Mouse (Mus musculus): Measurements from ENCODE around the gene Rasef. TPM values are rescaled to one million over a fixed set of nuclear protein-coding genes. Genes with fewer than 3 reads are reported as not detected.
"Not testable (repeated sequence)": the region's sequence is repeated elsewhere in the genome, so short reads cannot be mapped to it uniquely, and the experiment has no call there.

The Rasef gene
- total RNA-seq (2021) = under 1 TPM in 1 of 2 experiments, not detected in 1; 0.08 TPM

- peak in 1 of 2 experiments; percentile 6 for DNase-seq
Measured at GRCm38 (mm10) chr4:73790260-73791185, at the start of gene Rasef. Rasef (minus strand) TSS chr4:73790994.

DNA sequence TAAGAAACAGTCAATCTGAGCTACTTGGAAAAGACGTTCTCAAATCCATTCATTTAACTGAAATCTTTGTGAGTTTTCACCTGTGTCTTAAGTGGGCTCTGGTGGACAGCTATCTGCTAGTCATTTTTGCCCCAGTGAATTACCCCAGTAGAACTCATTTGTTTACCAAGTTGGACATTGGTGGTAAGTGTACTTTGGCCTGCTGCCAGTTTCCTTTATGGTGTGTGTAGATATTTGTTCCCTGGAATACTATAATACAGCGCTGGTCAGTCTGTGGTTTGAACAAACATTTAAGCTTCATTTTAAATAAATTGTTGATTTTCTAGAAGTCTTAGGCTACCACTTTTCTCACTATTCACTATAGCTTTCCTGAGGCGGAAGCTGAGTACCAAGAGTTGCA is 35.8 kb upstream of the Rasef start:
- no peak for DNase-seq

DNA sequence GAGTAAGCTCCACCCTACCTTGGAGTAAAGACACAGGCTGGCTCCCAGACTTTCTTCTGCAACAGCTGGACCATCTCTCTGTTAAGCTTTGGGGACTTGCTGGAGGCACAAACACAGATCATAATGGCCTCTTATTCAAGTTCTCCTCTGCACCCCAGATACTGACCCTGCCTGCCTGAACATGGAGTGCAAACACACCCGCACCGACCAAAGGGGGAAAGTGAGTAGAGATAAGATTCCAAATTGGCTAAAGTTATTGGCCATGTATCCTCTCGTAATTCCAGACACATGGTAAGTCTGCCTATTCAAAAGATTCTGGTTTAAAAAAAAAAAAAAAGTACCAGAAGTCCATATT is 369 bp upstream of the Rasef start:
- no peak for DNase-seq

GRCm38 (mm10) chr4:73789534-73789933 is 1.3 kb downstream of the Rasef start:
- no peak for DNase-seq

DNA sequence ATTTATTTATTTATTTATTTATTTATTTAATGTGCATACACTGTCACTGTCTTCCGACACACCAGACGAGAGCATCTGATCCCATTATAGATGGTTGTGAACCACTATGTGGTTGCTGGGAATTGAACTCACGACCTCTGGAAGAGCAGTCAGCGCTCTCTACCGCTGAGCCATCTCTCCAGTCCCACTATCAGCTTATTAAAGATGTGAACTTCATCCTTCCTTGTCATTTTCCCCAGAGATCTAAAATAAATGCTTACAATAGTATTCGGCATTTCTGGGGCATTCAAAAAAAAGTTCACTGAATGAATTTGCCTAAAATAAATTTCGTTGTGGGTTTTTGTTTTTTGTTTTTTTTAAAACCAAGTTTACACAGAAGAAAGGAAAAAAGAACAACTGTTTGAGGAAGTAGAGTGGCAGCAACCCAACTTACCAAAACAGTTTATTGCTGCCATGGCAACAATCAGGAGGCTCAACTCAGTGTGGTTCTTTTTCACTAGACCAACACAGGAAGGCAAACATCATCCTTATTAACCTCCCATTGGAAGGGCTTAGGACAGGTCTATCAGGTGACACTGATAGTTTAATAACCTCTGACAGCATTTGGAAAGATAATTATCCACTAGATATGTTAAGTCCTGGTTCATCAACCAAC is 2.6 kb downstream of the Rasef start:
- no peak for DNase-seq

GRCm38 (mm10) chr4:73784147-73784546 is 6.6 kb downstream of the Rasef start:
- DNase-seq = no peak

- no peak for DNase-seq
Measured at GRCm38 (mm10) chr4:73781061-73781460, 9.7 kb downstream of the Rasef start.

GRCm38 (mm10) chr4:73775266-73775665 is 15.5 kb downstream of the Rasef start:
- DNase-seq = no peak

DNA sequence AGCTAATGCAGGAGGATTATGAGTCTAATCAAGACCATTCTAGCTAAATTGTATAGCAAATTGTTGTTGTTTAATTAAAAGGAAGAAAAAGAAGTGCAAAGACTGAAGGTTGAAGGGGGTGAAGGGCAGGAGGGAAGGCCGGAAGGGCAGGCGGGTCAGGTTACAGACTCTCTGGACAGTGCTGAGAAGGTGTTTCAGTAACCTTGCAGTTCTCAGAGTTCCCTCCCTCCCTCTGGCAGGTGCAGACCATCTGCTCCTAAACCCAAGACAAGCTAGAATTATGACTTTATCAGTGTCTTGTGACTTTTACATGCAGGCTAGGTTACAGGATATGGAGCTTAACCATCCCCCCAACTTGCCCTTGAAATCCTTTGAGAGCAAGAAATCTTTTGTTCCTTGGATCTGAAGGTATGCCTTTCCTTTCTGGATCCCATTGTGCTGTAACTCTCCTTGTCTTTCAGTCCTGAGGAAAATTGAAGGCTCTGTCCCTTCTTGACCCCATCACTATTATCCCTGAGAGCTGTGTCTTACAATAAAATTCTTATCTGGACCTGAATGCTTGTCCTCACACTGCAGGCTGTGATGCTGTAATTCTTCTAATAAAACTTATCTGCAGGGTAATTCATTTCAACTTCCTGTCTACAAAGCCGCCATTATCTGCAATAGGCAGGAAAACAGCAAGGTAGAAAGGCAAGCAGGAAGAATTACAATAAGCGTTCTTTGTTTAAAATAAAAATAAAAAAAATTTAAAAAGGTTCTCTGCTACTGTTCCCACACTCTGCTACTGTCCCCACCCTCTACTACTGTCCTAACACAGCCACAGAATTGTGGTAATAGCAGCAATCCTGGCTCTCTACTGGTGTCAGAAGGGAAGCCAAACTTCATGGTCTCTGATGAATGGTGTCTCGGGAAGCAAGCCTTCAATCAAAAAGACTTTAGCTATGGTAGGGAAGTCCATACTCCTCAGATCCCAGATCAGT is 16.7 kb downstream of the Rasef start:
- no peak for DNase-seq

DNA sequence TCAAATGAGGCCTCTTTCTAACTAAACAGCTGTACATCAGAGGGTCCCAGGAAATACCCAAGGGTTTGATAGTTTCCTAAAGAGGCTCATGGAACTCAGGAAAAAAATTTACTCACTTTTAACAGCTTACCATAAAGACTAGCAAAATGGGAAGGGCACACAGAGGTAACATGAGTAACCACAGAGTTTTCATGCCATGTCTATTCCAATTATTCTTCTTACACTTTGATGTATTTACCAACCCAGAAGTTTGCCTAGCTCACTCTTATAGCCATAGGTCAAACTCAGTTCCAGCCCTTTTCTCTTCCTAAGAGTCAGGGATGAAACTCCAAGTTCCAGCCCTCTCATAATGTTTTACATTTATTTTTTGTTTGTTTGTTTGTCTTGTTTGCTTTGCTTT is 18.8 kb downstream of the Rasef start:
- DNase-seq = no peak

DNA sequence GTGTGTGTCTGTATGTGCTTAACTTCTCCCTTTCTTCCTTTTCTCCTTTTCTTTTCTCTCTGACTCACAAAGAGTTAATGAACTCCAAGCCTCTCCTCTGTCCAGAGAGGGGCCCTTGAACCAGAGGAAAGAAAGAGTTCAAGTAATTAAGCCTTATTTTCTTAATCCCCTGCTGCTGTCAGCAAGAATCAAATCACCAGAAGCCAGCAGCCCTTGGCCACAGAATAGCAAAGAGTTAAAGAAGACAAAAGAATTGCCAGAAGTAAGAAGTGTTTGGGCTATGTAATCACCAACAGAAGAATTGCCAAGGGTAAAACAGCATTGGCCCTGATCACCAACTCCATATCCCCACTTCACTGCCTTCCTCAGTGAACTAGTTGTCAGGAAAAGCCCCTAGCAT is 20.2 kb downstream of the Rasef start:
- no peak for DNase-seq

GRCm38 (mm10) chr4:73768156-73768555 is 22.6 kb downstream of the Rasef start:
- no peak for DNase-seq

DNA sequence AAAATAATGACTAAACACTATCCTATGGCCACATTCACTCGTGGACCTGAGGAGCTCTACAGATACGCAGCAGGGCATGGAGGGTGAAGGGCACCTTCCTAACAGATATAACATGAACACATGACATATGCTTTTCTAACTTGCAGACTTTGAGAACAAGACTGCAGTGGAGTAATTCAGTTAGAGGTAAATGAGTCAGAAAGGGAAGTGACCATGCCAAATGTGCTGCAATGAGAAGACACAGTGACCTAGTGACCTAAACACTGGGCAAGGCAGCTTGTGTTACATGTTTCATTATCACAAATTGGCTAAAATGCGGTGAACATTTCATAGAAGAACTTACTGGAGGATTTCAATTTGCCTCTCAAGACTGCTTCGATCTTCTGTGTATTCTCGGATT is 42.6 kb downstream of the Rasef start:
- no peak for DNase-seq

DNA sequence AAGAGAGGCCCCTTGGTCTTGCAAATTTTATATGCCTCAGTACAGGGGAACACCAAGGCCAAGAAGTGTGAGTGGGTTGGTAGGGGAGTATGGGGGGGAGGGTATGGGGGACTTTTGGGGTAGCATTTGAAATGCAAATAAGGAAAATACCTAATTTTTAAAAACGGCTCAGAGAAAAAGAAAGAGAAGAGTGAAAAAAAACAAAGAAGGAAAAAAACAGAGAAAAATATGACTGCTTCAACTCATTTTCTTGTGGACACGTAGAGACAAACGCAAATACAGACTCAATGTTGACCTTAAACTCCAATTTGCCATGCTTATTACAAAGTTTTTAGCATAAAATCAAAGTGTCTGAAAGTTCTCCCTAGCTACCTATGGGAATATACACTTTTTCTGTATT is 51.4 kb downstream of the Rasef start:
- no peak for DNase-seq

- DNase-seq = no peak
Measured at GRCm38 (mm10) chr4:73719819-73720218, 71.0 kb downstream of the Rasef start.

DNA sequence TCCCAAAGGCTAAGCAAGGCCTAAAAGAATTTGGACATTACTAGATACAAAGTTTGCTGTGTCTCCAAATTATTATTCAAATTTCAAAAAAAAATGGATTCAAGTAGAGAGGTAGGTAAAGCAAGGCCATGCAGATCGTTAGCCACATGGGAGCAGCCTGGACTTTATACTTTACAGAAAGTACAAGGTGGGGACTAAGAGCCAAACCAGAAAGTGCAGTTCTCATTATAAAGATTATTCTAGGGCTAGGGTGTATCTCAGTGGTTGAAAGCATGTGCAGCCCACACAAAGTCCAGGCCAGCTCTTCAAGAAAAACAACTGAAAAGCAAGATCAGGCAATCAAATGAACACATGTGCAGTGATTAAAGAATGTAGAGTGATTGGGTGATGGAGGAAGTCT is 72.0 kb downstream of the Rasef start:
- no peak for DNase-seq

GRCm38 (mm10) chr4:73683216-73683615 is 107.6 kb downstream of the Rasef start, which contains the start of gene Gm428:
Gm428 (plus strand) TSS chr4:73683516.
- DNase-seq = not testable (repeated sequence)

GRCm38 (mm10) chr4:73668054-73668453 is 122.7 kb downstream of the Rasef start, which contains the start of gene Gm11239:
Gm11239 (plus strand) TSS chr4:73668354.
- DNase-seq = not testable (repeated sequence)
